Mouse (Mus musculus): ENCODE data around the gene Slc16a3. TPM values are rescaled to one million over a fixed set of nuclear protein-coding genes. Genes with fewer than 3 reads are reported as not detected.

Gene Slc16a3
- polyA plus RNA-seq, 1 experiment = 9.7 TPM

- no peak overlapping the region for H3ac ChIP-seq (ENCODE audit: control insufficient read depth, insufficient read length)
- no peaks in the 10 kb centered on the region for H3K36me3 ChIP-seq (ENCODE audit: control insufficient read depth, insufficient read depth)
- TF ChIP-seq CEBPB (IDR thresholded peaks at IDR 0.05; ENCODE audit: insufficient read depth, poor library complexity, severe bottlenecking) (no peak), MYOD1 (IDR thresholded peaks at IDR 0.05; ENCODE audit: control insufficient read depth in 1 of 3, insufficient read length in 2 of 3, low read depth in 2 of 3) (no peak), POLR2A (IDR thresholded peaks at IDR 0.05; ENCODE audit: insufficient read length, low read depth) (no peak), SRF (IDR thresholded peaks at IDR 0.05; ENCODE audit: control insufficient read depth, insufficient read length, low read depth) (no peak)
- no peaks in the 10 kb centered on the region for H3K27me3 ChIP-seq (ENCODE audit: control insufficient read depth, insufficient read depth, insufficient read length)
- H3K4me3 ChIP-seq = no peak overlapping the region
- no peaks in the 10 kb centered on the region for H3K79me2 ChIP-seq (ENCODE audit: control insufficient read depth, insufficient read depth)
- H3K4me2 ChIP-seq (ENCODE audit: low read depth) = no peak overlapping the region
Measured at GRCm38 (mm10) chr11:120903159-120903850, 45.0 kb upstream of the Slc16a3 start.

GRCm38 (mm10) chr11:120904561-120904960, 43.7 kb upstream of the Slc16a3 start:
- no peak overlapping the region for H3K4me3 ChIP-seq
- H3ac ChIP-seq (ENCODE audit: control insufficient read depth, insufficient read length) = no peak overlapping the region
- no peaks in the 10 kb centered on the region for H3K79me2 ChIP-seq (ENCODE audit: control insufficient read depth, insufficient read depth)
- H3K27me3 ChIP-seq (ENCODE audit: control insufficient read depth, insufficient read depth, insufficient read length) = no peaks in the 10 kb centered on the region
- no peak overlapping the region for H3K4me2 ChIP-seq (ENCODE audit: low read depth)
- no peak for TF ChIP-seq MYOG (IDR thresholded peaks at IDR 0.05; ENCODE audit: control insufficient read depth in 1 of 3, insufficient read depth in 1 of 3, insufficient read length in 2 of 3, low read depth in 2 of 3)
- TF ChIP-seq SRF (IDR thresholded peaks at IDR 0.05; ENCODE audit: control insufficient read depth, insufficient read length, low read depth) = no peak
- no peak for TF ChIP-seq MYOD1 (IDR thresholded peaks at IDR 0.05; ENCODE audit: control insufficient read depth in 1 of 3, insufficient read length in 2 of 3, low read depth in 2 of 3)
- no peak for TF ChIP-seq REST (IDR thresholded peaks at IDR 0.05; ENCODE audit: insufficient read depth, insufficient read length)
- TF ChIP-seq CEBPB (IDR thresholded peaks at IDR 0.05; ENCODE audit: insufficient read depth, poor library complexity, severe bottlenecking) = no peak
- H3K36me3 ChIP-seq (ENCODE audit: control insufficient read depth, insufficient read depth) = no peaks in the 10 kb centered on the region

- no peaks in the 10 kb centered on the region for H3K27me3 ChIP-seq (ENCODE audit: control insufficient read depth, insufficient read depth, insufficient read length)
- H3K36me3 ChIP-seq (ENCODE audit: control insufficient read depth, insufficient read depth) = no peaks in the 10 kb centered on the region
- H3K4me2 ChIP-seq (ENCODE audit: low read depth) = no peak overlapping the region
- H3ac ChIP-seq (ENCODE audit: control insufficient read depth, insufficient read length) = no peak overlapping the region
- TF ChIP-seq SRF (IDR thresholded peaks at IDR 0.05; ENCODE audit: control insufficient read depth, insufficient read length, low read depth) (peak; percentile 7), MYOD1 (IDR thresholded peaks at IDR 0.05; ENCODE audit: control insufficient read depth in 1 of 3, insufficient read length in 2 of 3, low read depth in 2 of 3) (peak in 1 of 3 experiments; percentile 17), REST (IDR thresholded peaks at IDR 0.05; ENCODE audit: insufficient read depth, insufficient read length) (no peak), MYOG (IDR thresholded peaks at IDR 0.05; ENCODE audit: control insufficient read depth in 1 of 3, insufficient read depth in 1 of 3, insufficient read length in 2 of 3, low read depth in 2 of 3) (no peak)
- H3K79me2 ChIP-seq (ENCODE audit: control insufficient read depth, insufficient read depth) = no peaks in the 10 kb centered on the region
- H3K4me3 ChIP-seq = no peak overlapping the region
Measured at GRCm38 (mm10) chr11:120905430-120905873, 42.8 kb upstream of the Slc16a3 start.

GRCm38 (mm10) chr11:120913796-120914195, 34.5 kb upstream of the Slc16a3 start:
- Histone ChIP-seq H3K27me3 (ENCODE audit: control insufficient read depth, insufficient read depth, insufficient read length) (no peaks in the 10 kb centered on the region), H3K4me2 (ENCODE audit: low read depth) (no peak overlapping the region), H3K36me3 (ENCODE audit: control insufficient read depth, insufficient read depth) (peaks cover 19% of the 10 kb centered on the region), H3K79me2 (ENCODE audit: control insufficient read depth, insufficient read depth) (no peaks in the 10 kb centered on the region), H3K4me3 (no peak overlapping the region), H3ac (ENCODE audit: control insufficient read depth, insufficient read length) (no peak overlapping the region)
- TF ChIP-seq MAX (IDR thresholded peaks at IDR 0.05; ENCODE audit: low read depth) = no peak
- no peak for TF ChIP-seq E2F4 (IDR thresholded peaks at IDR 0.05; ENCODE audit: insufficient read depth)
- TF ChIP-seq MYOD1 (IDR thresholded peaks at IDR 0.05; ENCODE audit: control insufficient read depth in 1 of 3, insufficient read length in 2 of 3, low read depth in 2 of 3) = no peak
- TF ChIP-seq USF1 (IDR thresholded peaks at IDR 0.05; ENCODE audit: low read depth) = no peak
- TF ChIP-seq TCF12 (IDR thresholded peaks at IDR 0.05; ENCODE audit: insufficient read depth, poor library complexity, severe bottlenecking) = no peak
- TF ChIP-seq CEBPB (IDR thresholded peaks at IDR 0.05; ENCODE audit: insufficient read depth, poor library complexity, severe bottlenecking) = no peak
- TF ChIP-seq REST (IDR thresholded peaks at IDR 0.05; ENCODE audit: insufficient read depth, insufficient read length) = no peak
- TF ChIP-seq POLR2A (IDR thresholded peaks at IDR 0.05; ENCODE audit: insufficient read length, low read depth) = no peak
- TF ChIP-seq SRF (IDR thresholded peaks at IDR 0.05; ENCODE audit: control insufficient read depth, insufficient read length, low read depth) = no peak
- TF ChIP-seq TCF3 (IDR thresholded peaks at IDR 0.05; ENCODE audit: insufficient read length, low read depth) = no peak
- no peak for TF ChIP-seq MYOG (IDR thresholded peaks at IDR 0.05; ENCODE audit: control insufficient read depth in 1 of 3, insufficient read depth in 1 of 3, insufficient read length in 2 of 3, low read depth in 2 of 3)
- TF ChIP-seq POLR2AphosphoS2 (IDR thresholded peaks at IDR 0.05; ENCODE audit: insufficient read length, low read depth) = no peak

- Histone ChIP-seq H3K27me3 (ENCODE audit: control insufficient read depth, insufficient read depth, insufficient read length) (no peaks in the 10 kb centered on the region), H3K4me3 (no peak overlapping the region), H3K36me3 (ENCODE audit: control insufficient read depth, insufficient read depth) (peaks cover 26% of the 10 kb centered on the region), H3K79me2 (ENCODE audit: control insufficient read depth, insufficient read depth) (no peaks in the 10 kb centered on the region), H3K4me2 (ENCODE audit: low read depth) (no peak overlapping the region), H3ac (ENCODE audit: control insufficient read depth, insufficient read length) (no peak overlapping the region)
- TF ChIP-seq MAX (IDR thresholded peaks at IDR 0.05; ENCODE audit: low read depth) (no peak), POLR2A (IDR thresholded peaks at IDR 0.05; ENCODE audit: insufficient read length, low read depth) (no peak), MYOD1 (IDR thresholded peaks at IDR 0.05; ENCODE audit: control insufficient read depth in 1 of 3, insufficient read length in 2 of 3, low read depth in 2 of 3) (no peak), REST (IDR thresholded peaks at IDR 0.05; ENCODE audit: insufficient read depth, insufficient read length) (no peak), POLR2AphosphoS2 (IDR thresholded peaks at IDR 0.05; ENCODE audit: insufficient read length, low read depth) (no peak), E2F4 (IDR thresholded peaks at IDR 0.05; ENCODE audit: insufficient read depth) (no peak), TCF12 (IDR thresholded peaks at IDR 0.05; ENCODE audit: insufficient read depth, poor library complexity, severe bottlenecking) (no peak), USF1 (IDR thresholded peaks at IDR 0.05; ENCODE audit: low read depth) (no peak), SRF (IDR thresholded peaks at IDR 0.05; ENCODE audit: control insufficient read depth, insufficient read length, low read depth) (no peak), TCF3 (IDR thresholded peaks at IDR 0.05; ENCODE audit: insufficient read length, low read depth) (no peak), CEBPB (IDR thresholded peaks at IDR 0.05; ENCODE audit: insufficient read depth, poor library complexity, severe bottlenecking) (no peak), MYOG (IDR thresholded peaks at IDR 0.05; ENCODE audit: control insufficient read depth in 1 of 3, insufficient read depth in 1 of 3, insufficient read length in 2 of 3, low read depth in 2 of 3) (no peak)
Measured at GRCm38 (mm10) chr11:120916477-120916876, 31.8 kb upstream of the Slc16a3 start.
